Mouse (Mus musculus) embryonic fibroblast, embryonic 13.5 days (primary cell): ENCODE data around the gene Nudcd2.

Source experiments
- CTCF ChIP-seq: IDR thresholded peaks from 2 replicates; pipeline ENCODE4 v1.5.1; 2011; ENCODE audit warnings: mild to moderate bottlenecking, control low read depth, low read length, moderate library complexity, borderline replicate concordance; ENCODE audit not compliant: insufficient read depth
- POLR2A ChIP-seq: IDR thresholded peaks from 2 replicates; pipeline ENCODE4 v1.6.1; 2011; ENCODE audit warnings: low read depth, mild to moderate bottlenecking, control low read depth, low read length, moderate library complexity

- TF ChIP-seq POLR2A = 0 out of 2 replicates have a peak, but pooled peaks have one; percentile 16
- no peak for TF ChIP-seq CTCF
These were observed 499 bp upstream of the Nudcd2 start for GRCm38 (mm10) chr11:40732997-40733338.
